Mouse (Mus musculus) neural tube, embryonic 15.5 days (tissue): ENCODE results near the gene Pkp4. TPM values are rescaled to one million over a fixed set of nuclear protein-coding genes. Genes with fewer than 3 reads are reported as not detected.
"Not testable (repeated sequence)": the region's sequence is repeated elsewhere in the genome, so short reads cannot be mapped to it uniquely, and the experiment has no call there.

ENCODE experiments used
- ATAC-seq: fragments of 200-750 bp; cut with Nextera tagmentation; 2 replicates; pipeline ENCODE4 v1.8.0; 2017; ENCODE audit warnings: mild to moderate bottlenecking, moderate TSS enrichment, moderate library complexity; ENCODE audit not compliant: low FRiP score
- H3K27ac ChIP-seq: fragments of 300-500 bp; sonication (generic); replicated peaks from 2 replicates; pipeline ENCODE4 v1.5.1; 2015; ENCODE audit warnings: mild to moderate bottlenecking, inconsistent platforms
- H3K27me3 ChIP-seq: fragments of 300-500 bp; sonication (generic); replicated peaks from 2 replicates; pipeline ENCODE4 v1.6.1; 2015; ENCODE audit warnings: inconsistent platforms
- H3K36me3 ChIP-seq: fragments of 300-500 bp; sonication (generic); 2 replicates; pipeline ENCODE4 v1.6.1; 2015; ENCODE audit warnings: inconsistent platforms
- H3K4me1 ChIP-seq: fragments of 300-500 bp; sonication (generic); 2 replicates; pipeline ENCODE4 v1.6.1; 2015; ENCODE audit warnings: inconsistent platforms
- H3K4me2 ChIP-seq: fragments of 300-500 bp; sonication (generic); 2 replicates; pipeline ENCODE4 v1.6.1; 2015; ENCODE audit warnings: inconsistent platforms, mild to moderate bottlenecking, moderate library complexity
- H3K4me3 ChIP-seq: fragments of 300-500 bp; sonication (generic); replicated peaks from 2 replicates; pipeline ENCODE4 v1.5.1; 2015; ENCODE audit warnings: mild to moderate bottlenecking, inconsistent platforms
- H3K9ac ChIP-seq: fragments of 300-500 bp; sonication (generic); replicated peaks from 2 replicates; pipeline ENCODE4 v1.6.1; 2015; ENCODE audit warnings: mild to moderate bottlenecking, inconsistent platforms
- H3K9me3 ChIP-seq: fragments of 300-500 bp; sonication (generic); replicated peaks from 2 replicates; pipeline ENCODE4 v1.6.1; 2016; ENCODE audit warnings: inconsistent platforms
- WGBS: fragments of 180-500 bp; shearing (Covaris S2); methylation state at CpG from one replicate; pipeline ENCODE4 v1.1.7; 2015; ENCODE audit warnings: mixed read lengths; 5-methylcytosine and 5-hydroxymethylcytosine counted together
- polyA plus RNA-seq: library from polyadenylated mRNA; unstranded; fragments of >200 nt; fragmentation: Nextera tagmentation; extraction: Ambion mirVana; gene quantifications from 2 replicates; pipeline ENCODE4 v1.2.1, GENCODE M21; 2015

Pkp4 gene
- polyA plus RNA-seq, 1 experiment from 2014 or later = 24.6 TPM

GRCm38 (mm10) chr2:59373113-59373512, 212.5 kb downstream of the Pkp4 start:
- no peaks in the 10 kb centered on the region for H3K36me3 ChIP-seq
- ATAC-seq = no peak
- no peak overlapping the region for H3K9ac ChIP-seq
- no peaks in the 10 kb centered on the region for H3K4me1 ChIP-seq
- no peaks in the 10 kb centered on the region for H3K9me3 ChIP-seq
- H3K27ac ChIP-seq = no peak overlapping the region
- no peak overlapping the region for H3K4me2 ChIP-seq
- whole genome bisulfite sequencing = 87% methylated on average over 2 of the region's 2 CpGs
- no peak overlapping the region for H3K4me3 ChIP-seq
- no peaks in the 10 kb centered on the region for H3K27me3 ChIP-seq

GRCm38 (mm10) chr2:59378096-59378495, 217.4 kb downstream of the Pkp4 start:
- Histone ChIP-seq H3K4me2 (no peak overlapping the region), H3K9me3 (no peaks in the 10 kb centered on the region), H3K27me3 (no peaks in the 10 kb centered on the region), H3K36me3 (no peaks in the 10 kb centered on the region), H3K4me3 (no peak overlapping the region), H3K4me1 (no peaks in the 10 kb centered on the region), H3K9ac (no peak overlapping the region), H3K27ac (no peak overlapping the region)
- WGBS = 89% methylated on average over 9 of the region's 9 CpGs
- ATAC-seq = no peak

GRCm38 (mm10) chr2:59378861-59379260, 218.2 kb downstream of the Pkp4 start:
- not testable (repeated sequence) for H3K36me3 ChIP-seq, H3K9me3 ChIP-seq, H3K4me3 ChIP-seq, H3K9ac ChIP-seq, H3K27me3 ChIP-seq, ATAC-seq, H3K4me1 ChIP-seq, H3K4me2 ChIP-seq, H3K27ac ChIP-seq
- WGBS = 90% methylated on average over 17 of the region's 17 CpGs

- no peak overlapping the region for H3K9ac ChIP-seq
- no peaks in the 10 kb centered on the region for H3K4me1 ChIP-seq
- H3K36me3 ChIP-seq = no peaks in the 10 kb centered on the region
- H3K9me3 ChIP-seq = no peaks in the 10 kb centered on the region
- no peak overlapping the region for H3K4me2 ChIP-seq
- 97% methylated on average over 17 of the region's 17 CpGs for WGBS
- H3K27ac ChIP-seq = no peak overlapping the region
- H3K27me3 ChIP-seq = no peaks in the 10 kb centered on the region
- no peak overlapping the region for H3K4me3 ChIP-seq
- no peak for ATAC-seq
Measured at GRCm38 (mm10) chr2:59383231-59383630, 222.6 kb downstream of the Pkp4 start.

GRCm38 (mm10) chr2:59383852-59384776, 223.5 kb downstream of the Pkp4 start:
- Histone ChIP-seq H3K27ac (no peak overlapping the region), H3K4me1 (no peaks in the 10 kb centered on the region), H3K9ac (no peak overlapping the region), H3K27me3 (no peaks in the 10 kb centered on the region), H3K9me3 (no peaks in the 10 kb centered on the region), H3K4me2 (no peak overlapping the region), H3K36me3 (no peaks in the 10 kb centered on the region), H3K4me3 (no peak overlapping the region)
- ATAC-seq = no peak
- 80% methylated on average over 10 of the region's 10 CpGs for WGBS

- Histone ChIP-seq H3K9ac (no peak overlapping the region), H3K27me3 (no peaks in the 10 kb centered on the region), H3K4me2 (no peak overlapping the region), H3K4me3 (no peak overlapping the region), H3K36me3 (no peaks in the 10 kb centered on the region), H3K27ac (no peak overlapping the region), H3K4me1 (no peaks in the 10 kb centered on the region), H3K9me3 (no peaks in the 10 kb centered on the region)
- WGBS = 63% methylated on average over 4 of the region's 4 CpGs
- no peak for ATAC-seq
Measured at GRCm38 (mm10) chr2:59385211-59385935, 224.7 kb downstream of the Pkp4 start.

- Histone ChIP-seq H3K4me1 (no peaks in the 10 kb centered on the region), H3K4me3 (no peak overlapping the region), H3K27ac (no peak overlapping the region), H3K36me3 (no peaks in the 10 kb centered on the region), H3K9ac (no peak overlapping the region), H3K27me3 (no peaks in the 10 kb centered on the region), H3K9me3 (no peaks in the 10 kb centered on the region), H3K4me2 (no peak overlapping the region)
- no peak for ATAC-seq
- WGBS = 81% methylated on average over 5 of the region's 5 CpGs
Measured at GRCm38 (mm10) chr2:59389971-59390370, 229.3 kb downstream of the Pkp4 start.

- H3K36me3 ChIP-seq = no peaks in the 10 kb centered on the region
- H3K9ac ChIP-seq = no peak overlapping the region
- no peaks in the 10 kb centered on the region for H3K4me1 ChIP-seq
- no peak overlapping the region for H3K4me2 ChIP-seq
- no peaks in the 10 kb centered on the region for H3K27me3 ChIP-seq
- WGBS = 80% methylated on average over 1 of the region's 1 CpGs
- H3K9me3 ChIP-seq = no peaks in the 10 kb centered on the region
- no peak overlapping the region for H3K4me3 ChIP-seq
- H3K27ac ChIP-seq = no peak overlapping the region
- ATAC-seq = no peak
Measured at GRCm38 (mm10) chr2:59393177-59393576, 232.5 kb downstream of the Pkp4 start.

- Histone ChIP-seq H3K4me2 (no peak overlapping the region), H3K27me3 (no peaks in the 10 kb centered on the region), H3K4me1 (no peaks in the 10 kb centered on the region), H3K27ac (no peak overlapping the region), H3K9ac (no peak overlapping the region), H3K4me3 (no peak overlapping the region), H3K36me3 (no peaks in the 10 kb centered on the region), H3K9me3 (no peaks in the 10 kb centered on the region)
- 98% methylated on average over 4 of the region's 4 CpGs for WGBS
- ATAC-seq = no peak
Measured at GRCm38 (mm10) chr2:59394651-59395050, 234.0 kb downstream of the Pkp4 start.

GRCm38 (mm10) chr2:59395160-59395650, 234.6 kb downstream of the Pkp4 start:
- H3K27me3 ChIP-seq = not testable (repeated sequence)
- WGBS = 70% methylated on average over 1 of the region's 1 CpGs

GRCm38 (mm10) chr2:59396555-59396954, 235.9 kb downstream of the Pkp4 start:
- Histone ChIP-seq H3K4me3 (no peak overlapping the region), H3K36me3 (no peaks in the 10 kb centered on the region), H3K27me3 (no peaks in the 10 kb centered on the region), H3K4me1 (0 out of 2 replicates have a peak, but pooled peaks cover under 1% of the 10 kb centered on the region), H3K27ac (no peak overlapping the region), H3K9ac (no peak overlapping the region), H3K4me2 (no peak overlapping the region), H3K9me3 (no peaks in the 10 kb centered on the region)
- 93% methylated on average over 1 of the region's 1 CpGs for WGBS
- ATAC-seq = no peak

More at GRCm38 (mm10) chr2:59395160-59395650, 234.6 kb downstream of the Pkp4 start:
- H3K36me3 ChIP-seq, ATAC-seq, H3K4me2 ChIP-seq, H3K9me3 ChIP-seq, H3K9ac ChIP-seq, H3K27ac ChIP-seq, H3K4me1 ChIP-seq, H3K4me3 ChIP-seq: not testable (repeated sequence)

- Histone ChIP-seq H3K4me3 (no peak overlapping the region), H3K27me3 (no peaks in the 10 kb centered on the region), H3K9me3 (no peaks in the 10 kb centered on the region), H3K27ac (no peak overlapping the region), H3K36me3 (no peaks in the 10 kb centered on the region), H3K4me2 (no peak overlapping the region), H3K4me1 (peaks cover 7% of the 10 kb centered on the region; the same call in 1 of the 2 replicates), H3K9ac (no peak overlapping the region)
- ATAC-seq = no peak
Measured at GRCm38 (mm10) chr2:59397531-59397930, 236.9 kb downstream of the Pkp4 start.
